Mouse (Mus musculus): ENCODE results near the gene Krtap22-2. TPM values are rescaled to one million over a fixed set of nuclear protein-coding genes. Genes with fewer than 3 reads are reported as not detected.
"Not testable (repeated sequence)": the region's sequence is repeated elsewhere in the genome, so short reads cannot be mapped to it uniquely, and the experiment has no call there.

Gene Krtap22-2
- 0.50 and 1.2 TPM in 2 replicates for polyA plus RNA-seq (2015; fragmentation: Nextera tagmentation; extraction: Ambion mirVana)

- ATAC-seq (ENCODE audit: insufficient number of reproducible peaks, low FRiP score, low TSS enrichment, low read depth) = no peak
- no peaks in the 10 kb centered on the region for H3K9me3 ChIP-seq
- H3K27ac ChIP-seq = no peak within 1 kb of the TSS
- no peaks in the 10 kb centered on the region for H3K4me1 ChIP-seq
- WGBS = 74% methylated on average over 5 of the region's 5 CpGs
- H3K36me3 ChIP-seq = no peaks in the 10 kb centered on the region
- H3K4me2 ChIP-seq = no peak within 1 kb of the TSS
- no peak within 1 kb of the TSS for H3K9ac ChIP-seq
- H3K4me3 ChIP-seq = no peak within 1 kb of the TSS
- no peaks in the 10 kb centered on the region for H3K27me3 ChIP-seq
Observed at GRCm38 (mm10) chr16:89010659-89011058, at the start of gene Krtap22-2. Gene Krtap22-2 (minus strand): TSS chr16:89010759.

GRCm38 (mm10) chr16:89047783-89048182 lies 37.2 kb upstream of the Krtap22-2 start, which contains the start of gene Krtap6-5:
Gene Krtap6-5 (minus strand): TSS chr16:89047883.
- WGBS = 87% methylated on average over 3 of the region's 3 CpGs

GRCm38 (mm10) chr16:89041372-89041771 lies 30.8 kb upstream of the Krtap22-2 start, which contains the start of gene Gm10228:
Gene Gm10228 (minus strand): TSS chr16:89041472.
- WGBS = 88% methylated on average over 2 of the region's 4 CpGs
- not testable (repeated sequence) for H3K27ac ChIP-seq; ATAC-seq (ENCODE audit: insufficient number of reproducible peaks, low FRiP score, low TSS enrichment, low read depth); H3K36me3 ChIP-seq; H3K4me3 ChIP-seq; H3K27me3 ChIP-seq; H3K4me1 ChIP-seq; H3K9ac ChIP-seq; H3K9me3 ChIP-seq; H3K4me2 ChIP-seq

More at GRCm38 (mm10) chr16:89047783-89048182, 37.2 kb upstream of the Krtap22-2 start, which contains the start of gene Krtap6-5:
- Histone ChIP-seq H3K27me3 (no peaks in the 10 kb centered on the region), H3K9me3 (no peaks in the 10 kb centered on the region), H3K27ac (no peak within 1 kb of the TSS), H3K9ac (no peak within 1 kb of the TSS), H3K4me1 (no peaks in the 10 kb centered on the region), H3K4me3 (no peak within 1 kb of the TSS), H3K36me3 (no peaks in the 10 kb centered on the region), H3K4me2 (no peak within 1 kb of the TSS)
- no peak for ATAC-seq (ENCODE audit: insufficient number of reproducible peaks, low FRiP score, low TSS enrichment, low read depth)

- H3K36me3 ChIP-seq; H3K4me1 ChIP-seq; H3K9ac ChIP-seq; ATAC-seq (ENCODE audit: insufficient number of reproducible peaks, low FRiP score, low TSS enrichment, low read depth); H3K4me3 ChIP-seq; H3K4me2 ChIP-seq; H3K27ac ChIP-seq; H3K27me3 ChIP-seq; H3K9me3 ChIP-seq: not testable (repeated sequence)
- 89% methylated on average over 3 of the region's 3 CpGs for WGBS
Observed at GRCm38 (mm10) chr16:89031399-89031798, 20.8 kb upstream of the Krtap22-2 start, which contains the start of gene Krtap6-1. Gene Krtap6-1 (plus strand): TSS chr16:89031699.

GRCm38 (mm10) chr16:89014984-89015383 lies 4.4 kb upstream of the Krtap22-2 start, which contains the start of gene Gm10229:
Gene Gm10229 (plus strand): TSS chr16:89015284.
- not testable (repeated sequence) for H3K9me3 ChIP-seq; H3K4me3 ChIP-seq; H3K4me1 ChIP-seq; ATAC-seq (ENCODE audit: insufficient number of reproducible peaks, low FRiP score, low TSS enrichment, low read depth); H3K4me2 ChIP-seq; H3K9ac ChIP-seq; H3K36me3 ChIP-seq; H3K27ac ChIP-seq; H3K27me3 ChIP-seq
- 91% methylated on average over 3 of the region's 3 CpGs for WGBS

GRCm38 (mm10) chr16:89013973-89014372 lies 3.4 kb upstream of the Krtap22-2 start:
- 97% methylated on average over 3 of the region's 3 CpGs for WGBS
- Histone ChIP-seq H3K4me1 (no peaks in the 10 kb centered on the region), H3K4me3 (no peak overlapping the region), H3K27ac (no peak overlapping the region), H3K9ac (no peak overlapping the region), H3K27me3 (no peaks in the 10 kb centered on the region), H3K4me2 (no peak overlapping the region), H3K36me3 (no peaks in the 10 kb centered on the region), H3K9me3 (no peaks in the 10 kb centered on the region)
- no peak for ATAC-seq (ENCODE audit: insufficient number of reproducible peaks, low FRiP score, low TSS enrichment, low read depth)

- H3K36me3 ChIP-seq = no peaks in the 10 kb centered on the region
- no peak within 1 kb of the TSS for H3K4me2 ChIP-seq
- H3K27ac ChIP-seq = no peak within 1 kb of the TSS
- no peak within 1 kb of the TSS for H3K9ac ChIP-seq
- ATAC-seq (ENCODE audit: insufficient number of reproducible peaks, low FRiP score, low TSS enrichment, low read depth) = no peak
- H3K9me3 ChIP-seq = no peaks in the 10 kb centered on the region
- WGBS = 77% methylated on average over 7 of the region's 7 CpGs
- H3K27me3 ChIP-seq = no peaks in the 10 kb centered on the region
- no peaks in the 10 kb centered on the region for H3K4me1 ChIP-seq
- H3K4me3 ChIP-seq = no peak within 1 kb of the TSS
Observed at GRCm38 (mm10) chr16:88962773-88963172, 47.8 kb downstream of the Krtap22-2 start, which contains the start of gene Krtap16-3. Gene Krtap16-3 (minus strand): TSS chr16:88962873.

Other genes starting within 250 kb of the Krtap22-2 start
- gene 2310057N15Rik, start 236.6 kb downstream of the Krtap22-2 start, polyA plus RNA-seq (2015; fragmentation: Nextera tagmentation; extraction: Ambion mirVana) = 0.22 and 0.55 TPM in 2 replicates
- 3.9 and 10.2 TPM in 2 replicates for gene Gm5965, start 232.9 kb downstream of the Krtap22-2 start, polyA plus RNA-seq (2015; fragmentation: Nextera tagmentation; extraction: Ambion mirVana)
- 45.6 and 50.2 TPM in 2 replicates for gene Gm20741, start 198.5 kb downstream of the Krtap22-2 start, polyA plus RNA-seq (2015; fragmentation: Nextera tagmentation; extraction: Ambion mirVana)
- not detected in 2 replicates for gene Krtap15, start 190.5 kb downstream of the Krtap22-2 start, polyA plus RNA-seq (2015; fragmentation: Nextera tagmentation; extraction: Ambion mirVana)
- not detected in 2 replicates for gene Krtap14, start 184.6 kb downstream of the Krtap22-2 start, polyA plus RNA-seq (2015; fragmentation: Nextera tagmentation; extraction: Ambion mirVana)
- gene Krtap19-1, start 141.3 kb downstream of the Krtap22-2 start, polyA plus RNA-seq (2015; fragmentation: Nextera tagmentation; extraction: Ambion mirVana) = not detected in 2 replicates
- gene Krtap19-2, start 136.5 kb downstream of the Krtap22-2 start, polyA plus RNA-seq (2015; fragmentation: Nextera tagmentation; extraction: Ambion mirVana) = not detected in 2 replicates
- not detected in 2 replicates for gene Krtap19-3, start 132.7 kb downstream of the Krtap22-2 start, polyA plus RNA-seq (2015; fragmentation: Nextera tagmentation; extraction: Ambion mirVana)
- gene Krtap19-4, start 125.7 kb downstream of the Krtap22-2 start, polyA plus RNA-seq (2015; fragmentation: Nextera tagmentation; extraction: Ambion mirVana) = not detected in 2 replicates
- not detected in 2 replicates for gene Krtap19-5, start 114.3 kb downstream of the Krtap22-2 start, polyA plus RNA-seq (2015; fragmentation: Nextera tagmentation; extraction: Ambion mirVana)
- not detected in 2 replicates for gene Krtap19-9b, start 78.5 kb downstream of the Krtap22-2 start, polyA plus RNA-seq (2015; fragmentation: Nextera tagmentation; extraction: Ambion mirVana)
- gene Krtap16-3, start 47.9 kb downstream of the Krtap22-2 start, polyA plus RNA-seq (2015; fragmentation: Nextera tagmentation; extraction: Ambion mirVana) = 0.42 TPM in 1 of 2 replicates, not detected in the other
- 1.0 TPM in 1 of 2 replicates, not detected in the other for gene Gm10229, start 4.5 kb upstream of the Krtap22-2 start, polyA plus RNA-seq (2015; fragmentation: Nextera tagmentation; extraction: Ambion mirVana)
- gene Krtap6-1, start 20.9 kb upstream of the Krtap22-2 start, polyA plus RNA-seq (2015; fragmentation: Nextera tagmentation; extraction: Ambion mirVana) = 0.68 TPM in 1 of 2 replicates, not detected in the other
- 0.65 TPM in 1 of 2 replicates, not detected in the other for gene Gm10228, start 30.7 kb upstream of the Krtap22-2 start, polyA plus RNA-seq (2015; fragmentation: Nextera tagmentation; extraction: Ambion mirVana)
- not detected in 2 replicates for gene Krtap6-5, start 37.1 kb upstream of the Krtap22-2 start, polyA plus RNA-seq (2015; fragmentation: Nextera tagmentation; extraction: Ambion mirVana)
- gene 1110025L11Rik, start 53.2 kb upstream of the Krtap22-2 start, polyA plus RNA-seq (2015; fragmentation: Nextera tagmentation; extraction: Ambion mirVana) = 0.64 and 2.6 TPM in 2 replicates
- not detected in 2 replicates for gene Krtap6-3, start 73.3 kb upstream of the Krtap22-2 start, polyA plus RNA-seq (2015; fragmentation: Nextera tagmentation; extraction: Ambion mirVana)
- not detected in 2 replicates for gene Gm6358, start 130.1 kb upstream of the Krtap22-2 start, polyA plus RNA-seq (2015; fragmentation: Nextera tagmentation; extraction: Ambion mirVana)
- not detected in 2 replicates for gene Gm10061, start 140.3 kb upstream of the Krtap22-2 start, polyA plus RNA-seq (2015; fragmentation: Nextera tagmentation; extraction: Ambion mirVana)
- not detected in 2 replicates for gene Gm9789, start 147.2 kb upstream of the Krtap22-2 start, polyA plus RNA-seq (2015; fragmentation: Nextera tagmentation; extraction: Ambion mirVana)
- gene Gm7735, start 158.7 kb upstream of the Krtap22-2 start, polyA plus RNA-seq (2015; fragmentation: Nextera tagmentation; extraction: Ambion mirVana) = not detected in 2 replicates
- not detected in 2 replicates for gene 1110057P08Rik, start 164.0 kb upstream of the Krtap22-2 start, polyA plus RNA-seq (2015; fragmentation: Nextera tagmentation; extraction: Ambion mirVana)
- gene Krtap20-2, start 195.1 kb upstream of the Krtap22-2 start, polyA plus RNA-seq (2015; fragmentation: Nextera tagmentation; extraction: Ambion mirVana) = not detected in 2 replicates

Measured in limb, embryonic 15.5 days (tissue).